Mouse (Mus musculus) hindbrain, embryonic 12.5 days (tissue): Measurements from ENCODE around the gene Apoh. TPM values are rescaled to one million over a fixed set of nuclear protein-coding genes. Genes with fewer than 3 reads are reported as not detected.

Source experiments
- ATAC-seq: fragments of 200-750 bp; cut with Nextera tagmentation; 2 replicates; pipeline ENCODE4 v1.8.0; 2017; ENCODE audit warnings: moderate TSS enrichment; ENCODE audit not compliant: low FRiP score
- H3K27ac ChIP-seq: fragments of 300-500 bp; sonication (generic); 2 replicates; pipeline ENCODE4 v1.5.1; 2016; ENCODE audit warnings: mild to moderate bottlenecking
- H3K27me3 ChIP-seq: fragments of 300-500 bp; sonication (generic); 2 replicates; pipeline ENCODE4 v1.6.1; 2016; ENCODE audit warnings: mild to moderate bottlenecking
- H3K36me3 ChIP-seq: fragments of 300-500 bp; sonication (generic); 2 replicates; pipeline ENCODE4 v1.6.1; 2016; ENCODE audit warnings: mild to moderate bottlenecking
- H3K4me1 ChIP-seq: fragments of 300-500 bp; sonication (generic); 2 replicates; pipeline ENCODE4 v1.6.1; 2016
- H3K4me2 ChIP-seq: fragments of 300-500 bp; sonication (generic); replicated peaks from 2 replicates; pipeline ENCODE4 v1.6.1; 2016; ENCODE audit warnings: mild to moderate bottlenecking
- H3K4me3 ChIP-seq: fragments of 300-500 bp; sonication (generic); 2 replicates; pipeline ENCODE4 v1.5.1; 2016; ENCODE audit warnings: mild to moderate bottlenecking
- H3K9ac ChIP-seq: fragments of 300-500 bp; sonication (generic); 2 replicates; pipeline ENCODE4 v1.6.1; 2016; ENCODE audit warnings: mild to moderate bottlenecking, moderate library complexity
- H3K9me3 ChIP-seq: fragments of 300-500 bp; sonication (generic); replicated peaks from 2 replicates; pipeline ENCODE4 v1.6.1; 2016; ENCODE audit warnings: mild to moderate bottlenecking
- WGBS: fragments of 180-500 bp; shearing (Covaris S2); methylation state at CpG from one replicate; pipeline ENCODE4 v1.1.7; 2016; 5-methylcytosine and 5-hydroxymethylcytosine counted together
- polyA plus RNA-seq: library from polyadenylated mRNA; unstranded; fragments of >200 nt; fragmentation: Nextera tagmentation; extraction: Ambion mirVana; gene quantifications from 2 replicates; pipeline ENCODE4 v1.2.1, GENCODE M21; 2016

Apoh gene
- polyA plus RNA-seq, 1 experiment from 2014 or later, result 0.18 TPM

- Histone ChIP-seq H3K4me3 (no peak overlapping the region), H3K27ac (no peak overlapping the region), H3K36me3 (no peaks in the 10 kb centered on the region), H3K9ac (no peak overlapping the region), H3K4me2 (no peak overlapping the region), H3K27me3 (no peaks in the 10 kb centered on the region), H3K4me1 (no peaks in the 10 kb centered on the region), H3K9me3 (no peaks in the 10 kb centered on the region)
- ATAC-seq, result no peak
- 83% methylated on average over 4 of the region's 4 CpGs for WGBS
Measured at GRCm38 (mm10) chr11:108363991-108364390, 20.8 kb downstream of the Apoh start.

- ATAC-seq, result no peak
- Histone ChIP-seq H3K27ac (no peak overlapping the region), H3K9ac (no peak overlapping the region), H3K4me1 (no peaks in the 10 kb centered on the region), H3K4me3 (no peak overlapping the region), H3K4me2 (no peak overlapping the region), H3K27me3 (no peaks in the 10 kb centered on the region), H3K36me3 (no peaks in the 10 kb centered on the region), H3K9me3 (no peaks in the 10 kb centered on the region)
- 61% methylated on average over 5 of the region's 7 CpGs for WGBS
Measured at GRCm38 (mm10) chr11:108364945-108365589, 21.9 kb downstream of the Apoh start.

- 78% methylated on average over 7 of the region's 7 CpGs for WGBS
- no peak for ATAC-seq
- H3K36me3 ChIP-seq, result no peaks in the 10 kb centered on the region
Measured at GRCm38 (mm10) chr11:108365600-108365999, 22.4 kb downstream of the Apoh start.

GRCm38 (mm10) chr11:108367046-108367445, 23.9 kb downstream of the Apoh start:
- H3K4me2 ChIP-seq, result no peak overlapping the region
- no peaks in the 10 kb centered on the region for H3K4me1 ChIP-seq
- no peak overlapping the region for H3K9ac ChIP-seq
- ATAC-seq, result no peak
- H3K9me3 ChIP-seq, result no peaks in the 10 kb centered on the region
- H3K27ac ChIP-seq, result no peak overlapping the region
- H3K27me3 ChIP-seq, result no peaks in the 10 kb centered on the region
- no peak overlapping the region for H3K4me3 ChIP-seq
- WGBS, result 100% methylated on average over 1 of the region's 1 CpGs
- no peaks in the 10 kb centered on the region for H3K36me3 ChIP-seq

More at GRCm38 (mm10) chr11:108365600-108365999, 22.4 kb downstream of the Apoh start:
- Histone ChIP-seq H3K27ac (no peak overlapping the region), H3K9me3 (no peaks in the 10 kb centered on the region), H3K9ac (no peak overlapping the region), H3K4me1 (no peaks in the 10 kb centered on the region), H3K27me3 (no peaks in the 10 kb centered on the region), H3K4me2 (no peak overlapping the region), H3K4me3 (no peak overlapping the region)

- H3K9me3 ChIP-seq, result no peaks in the 10 kb centered on the region
- no peak overlapping the region for H3K9ac ChIP-seq
- no peak overlapping the region for H3K4me3 ChIP-seq
- WGBS, result 93% methylated on average over 7 of the region's 7 CpGs
- no peak overlapping the region for H3K27ac ChIP-seq
- no peaks in the 10 kb centered on the region for H3K27me3 ChIP-seq
- no peaks in the 10 kb centered on the region for H3K36me3 ChIP-seq
- no peak for ATAC-seq
- H3K4me2 ChIP-seq, result no peak overlapping the region
- no peaks in the 10 kb centered on the region; the same call in 1 of the 2 replicates for H3K4me1 ChIP-seq
Measured at GRCm38 (mm10) chr11:108376815-108377214, 33.7 kb downstream of the Apoh start.

GRCm38 (mm10) chr11:108377680-108378362, 34.7 kb downstream of the Apoh start:
- Histone ChIP-seq H3K27me3 (no peaks in the 10 kb centered on the region), H3K4me1 (no peaks in the 10 kb centered on the region; the same call in 1 of the 2 replicates), H3K4me3 (no peak overlapping the region), H3K9ac (no peak overlapping the region), H3K27ac (no peak overlapping the region), H3K9me3 (no peaks in the 10 kb centered on the region), H3K36me3 (no peaks in the 10 kb centered on the region), H3K4me2 (no peak overlapping the region)
- WGBS, result 42% methylated on average over 19 of the region's 19 CpGs
- ATAC-seq, result peak; percentile 77

- no peaks in the 10 kb centered on the region; the same call in 1 of the 2 replicates for H3K4me1 ChIP-seq
- no peak overlapping the region for H3K4me2 ChIP-seq
- no peak for ATAC-seq
- no peak overlapping the region for H3K9ac ChIP-seq
- no peak overlapping the region for H3K4me3 ChIP-seq
- H3K36me3 ChIP-seq, result no peaks in the 10 kb centered on the region
- 84% methylated on average over 4 of the region's 4 CpGs for WGBS
- H3K27ac ChIP-seq, result no peak overlapping the region
- no peaks in the 10 kb centered on the region for H3K27me3 ChIP-seq
- H3K9me3 ChIP-seq, result no peaks in the 10 kb centered on the region
Measured at GRCm38 (mm10) chr11:108378363-108378751, 35.2 kb downstream of the Apoh start.

- no peak for ATAC-seq
- Histone ChIP-seq H3K4me2 (no peak overlapping the region), H3K9me3 (no peaks in the 10 kb centered on the region), H3K36me3 (no peaks in the 10 kb centered on the region), H3K27ac (no peak overlapping the region), H3K4me3 (no peak overlapping the region), H3K9ac (no peak overlapping the region), H3K4me1 (peaks cover 4% of the 10 kb centered on the region), H3K27me3 (no peaks in the 10 kb centered on the region)
- WGBS, result 85% methylated on average over 3 of the region's 3 CpGs
Measured at GRCm38 (mm10) chr11:108382664-108383063, 39.5 kb downstream of the Apoh start.

- Histone ChIP-seq H3K27me3 (no peaks in the 10 kb centered on the region), H3K36me3 (no peaks in the 10 kb centered on the region), H3K9ac (no peak overlapping the region), H3K4me1 (peaks cover 4% of the 10 kb centered on the region), H3K27ac (no peak overlapping the region), H3K4me2 (no peak overlapping the region), H3K4me3 (no peak overlapping the region), H3K9me3 (no peaks in the 10 kb centered on the region)
- no peak for ATAC-seq
- 65% methylated on average over 4 of the region's 4 CpGs for WGBS
Measured at GRCm38 (mm10) chr11:108384920-108385665, 41.9 kb downstream of the Apoh start.

GRCm38 (mm10) chr11:108385666-108386024, 42.5 kb downstream of the Apoh start:
- H3K9ac ChIP-seq, result no peak overlapping the region
- no peak overlapping the region for H3K4me3 ChIP-seq
- H3K9me3 ChIP-seq, result no peaks in the 10 kb centered on the region
- no peak overlapping the region for H3K27ac ChIP-seq
- no peak overlapping the region for H3K4me2 ChIP-seq
- WGBS, result 86% methylated on average over 1 of the region's 1 CpGs
- no peaks in the 10 kb centered on the region for H3K36me3 ChIP-seq
- peaks cover 4% of the 10 kb centered on the region for H3K4me1 ChIP-seq
- H3K27me3 ChIP-seq, result no peaks in the 10 kb centered on the region
- ATAC-seq, result no peak

GRCm38 (mm10) chr11:108395061-108395460, 51.9 kb downstream of the Apoh start:
- H3K4me3 ChIP-seq, result no peak overlapping the region
- no peak overlapping the region for H3K9ac ChIP-seq
- H3K27ac ChIP-seq, result no peak overlapping the region
- H3K9me3 ChIP-seq, result no peaks in the 10 kb centered on the region
- H3K36me3 ChIP-seq, result no peaks in the 10 kb centered on the region
- no peaks in the 10 kb centered on the region for H3K4me1 ChIP-seq
- H3K27me3 ChIP-seq, result no peaks in the 10 kb centered on the region
- no peak overlapping the region for H3K4me2 ChIP-seq
- 92% methylated on average over 9 of the region's 9 CpGs for WGBS
- no peak for ATAC-seq

- Histone ChIP-seq H3K9ac (no peak overlapping the region), H3K4me3 (no peak overlapping the region), H3K27ac (no peak overlapping the region), H3K9me3 (no peaks in the 10 kb centered on the region), H3K27me3 (no peaks in the 10 kb centered on the region), H3K4me2 (no peak overlapping the region), H3K4me1 (no peaks in the 10 kb centered on the region), H3K36me3 (no peaks in the 10 kb centered on the region)
- 89% methylated on average over 7 of the region's 7 CpGs for WGBS
- no peak for ATAC-seq
Measured at GRCm38 (mm10) chr11:108396076-108396829, 53.1 kb downstream of the Apoh start.
